8 mouse cellular contexts compared by ENCODE assay signal in genomic region chr11:5877921-5878526, GRCm38 (mm10). TPM values are rescaled to one million over a fixed set of nuclear protein-coding genes. Genes with fewer than 3 reads are reported as not detected.
DNase-seq lines count a peak whose midpoint lies in the region; ATAC-seq and TF ChIP-seq lines count a peak whose summit lies in the region.

Pold2 (minus strand) TSS chr11:5878292.

- peaks cover 18% of the 10 kb centered on the region for H3K4me1 ChIP-seq in heart, embryonic 12.5 days (replicated peaks)
- H3K4me1 ChIP-seq in kidney, postnatal 0 days (replicated peaks; ENCODE audit: insufficient read depth, low read length): peaks cover 10% of the 10 kb centered on the region; the same call in 1 of the 2 replicates
- peaks cover 17% of the 10 kb centered on the region for H3K4me1 ChIP-seq in liver, embryonic 11.5 days (replicated peaks; ENCODE audit: control insufficient read depth, insufficient read depth, low read length)
- peaks cover 13% of the 10 kb centered on the region for H3K4me1 ChIP-seq in stomach, embryonic 14.5 days (ENCODE audit: control insufficient read depth, insufficient read depth, low read length)

- H3K36me3 ChIP-seq in heart, embryonic 12.5 days: peaks cover 37% of the 10 kb centered on the region
- peaks cover 27% of the 10 kb centered on the region for H3K36me3 ChIP-seq in kidney, postnatal 0 days (ENCODE audit: insufficient read depth, low read length)
- peaks cover 26% of the 10 kb centered on the region for H3K36me3 ChIP-seq in liver, embryonic 11.5 days (ENCODE audit: control insufficient read depth, insufficient read depth, low read length)
- H3K36me3 ChIP-seq in stomach, embryonic 14.5 days (ENCODE audit: control insufficient read depth, insufficient read depth, low read length): peaks cover 23% of the 10 kb centered on the region; the same call in 1 of the 2 replicates

- peak; percentile 99 for DNase-seq in CD4-positive helper T cell, adult 2 months (ENCODE audit: low read depth, low spot score)
- DNase-seq in brain, embryonic 18.5 days (ENCODE audit: low read depth, low spot score): peak; percentile 93
- DNase-seq in kidney, postnatal 0 days (ENCODE audit: low spot score): peak; percentile 98
- peak; percentile 95 for DNase-seq in liver, embryonic 11.5 days (ENCODE audit: low spot score)
- peak; percentile 98 for DNase-seq in naive thymus-derived CD4-positive, alpha-beta T cell, adult 2 months (ENCODE audit: low read depth)

- no peaks in the 10 kb centered on the region for H3K9me3 ChIP-seq in heart, embryonic 12.5 days (replicated peaks)
- no peaks in the 10 kb centered on the region for H3K9me3 ChIP-seq in kidney, postnatal 0 days (replicated peaks; ENCODE audit: low read length)
- no peaks in the 10 kb centered on the region for H3K9me3 ChIP-seq in liver, embryonic 11.5 days (ENCODE audit: control insufficient read depth, low read length)
- H3K9me3 ChIP-seq in stomach, embryonic 14.5 days (ENCODE audit: control insufficient read depth, low read depth, low read length): no peaks in the 10 kb centered on the region

- H3K4me3 ChIP-seq in heart, embryonic 12.5 days: peak within 1 kb of the TSS; percentile 71
- peak within 1 kb of the TSS; percentile 62 for H3K4me3 ChIP-seq in kidney, postnatal 0 days (replicated peaks; ENCODE audit: low read depth, low read length)
- peak within 1 kb of the TSS; percentile 69 for H3K4me3 ChIP-seq in liver, embryonic 11.5 days (ENCODE audit: low read depth, low read length)
- H3K4me3 ChIP-seq in stomach, embryonic 14.5 days (ENCODE audit: low read depth, low read length): peak within 1 kb of the TSS; percentile 53

- H3K9ac ChIP-seq in heart, embryonic 12.5 days: peak within 1 kb of the TSS; percentile 79
- peak within 1 kb of the TSS; percentile 69 for H3K9ac ChIP-seq in kidney, postnatal 0 days (ENCODE audit: low read depth, low read length)
- peak within 1 kb of the TSS; percentile 81 for H3K9ac ChIP-seq in liver, embryonic 11.5 days (ENCODE audit: low read depth, low read length)
- peak within 1 kb of the TSS; percentile 58 for H3K9ac ChIP-seq in stomach, embryonic 14.5 days (replicated peaks; ENCODE audit: low read depth, low read length)

- peak; percentile 97 for ATAC-seq in erythroid progenitor cell, adult 5-6 weeks (replicated peaks; ENCODE audit: low FRiP score, poor library complexity, severe bottlenecking)
- ATAC-seq in heart, embryonic 12.5 days (ENCODE audit: insufficient number of reproducible peaks, low FRiP score): peak; percentile 99
- ATAC-seq in kidney, postnatal 0 days (replicated peaks; ENCODE audit: low FRiP score, low read depth): peak; percentile 98
- peak; percentile 98 for ATAC-seq in liver, embryonic 11.5 days (replicated peaks; ENCODE audit: low FRiP score)
- ATAC-seq in stomach, embryonic 14.5 days (ENCODE audit: insufficient number of reproducible peaks, insufficient read depth, low FRiP score, low read depth): peak; percentile 99

- under 1% methylated on average over 52 of the region's 52 CpGs for WGBS in heart, embryonic 12.5 days
- WGBS in kidney, postnatal 0 days: 0% methylated on average over 51 of the region's 52 CpGs
- under 1% methylated on average over 52 of the region's 52 CpGs for WGBS in liver, embryonic 11.5 days
- WGBS in stomach, embryonic 14.5 days: under 1% methylated on average over 52 of the region's 52 CpGs

- peak within 1 kb of the TSS; percentile 73 for H3K4me2 ChIP-seq in heart, embryonic 12.5 days
- H3K4me2 ChIP-seq in kidney, postnatal 0 days (ENCODE audit: low read length): peak within 1 kb of the TSS; percentile 82
- H3K4me2 ChIP-seq in liver, embryonic 11.5 days: peak within 1 kb of the TSS; percentile 81
- peak within 1 kb of the TSS; percentile 75 for H3K4me2 ChIP-seq in stomach, embryonic 14.5 days (replicated peaks; ENCODE audit: low read depth, low read length)

- peak within 1 kb of the TSS; percentile 82 for H3K27ac ChIP-seq in heart, embryonic 12.5 days (ENCODE audit: poor library complexity, severe bottlenecking)
- peak within 1 kb of the TSS; percentile 70 for H3K27ac ChIP-seq in kidney, postnatal 0 days
- peak within 1 kb of the TSS; percentile 59 for H3K27ac ChIP-seq in liver, embryonic 11.5 days (ENCODE audit: low read depth, low read length)
- H3K27ac ChIP-seq in stomach, embryonic 14.5 days (ENCODE audit: low read length): peak within 1 kb of the TSS; percentile 89

- no peaks in the 10 kb centered on the region for H3K27me3 ChIP-seq in heart, embryonic 12.5 days (replicated peaks)
- H3K27me3 ChIP-seq in kidney, postnatal 0 days (ENCODE audit: insufficient read depth, low read length): no peaks in the 10 kb centered on the region
- H3K27me3 ChIP-seq in liver, embryonic 11.5 days (replicated peaks; ENCODE audit: control insufficient read depth, insufficient read depth, low read length): no peaks in the 10 kb centered on the region
- no peaks in the 10 kb centered on the region for H3K27me3 ChIP-seq in stomach, embryonic 14.5 days (ENCODE audit: control insufficient read depth, insufficient read depth, low read length)

- no peak for TF ChIP-seq CTCF in kidney, postnatal 0 days (IDR thresholded peaks at IDR 0.05; ENCODE audit: low read depth)

RNA-seq across cellular contexts. Expression of gene Pold2, which starts in this region (rescaled TPM):
- total RNA-seq in erythroid progenitor cell, adult 5-6 weeks (2015; ENCODE audit: low replicate concordance): 23.1 and 38.2 TPM in 2 replicates
- total RNA-seq in erythroid progenitor cell, adult 5-6 weeks (2017; ENCODE audit: low replicate concordance): 14.4 and 14.9 TPM in 2 replicates
- 102 and 106 TPM in 2 replicates for polyA plus RNA-seq in heart, embryonic 12.5 days (2016; fragmentation: Nextera tagmentation; extraction: Ambion mirVana)
- 74.4 and 82.6 TPM in 2 replicates for polyA plus RNA-seq in kidney, postnatal 0 days (2015; fragmentation: Nextera tagmentation; extraction: Ambion mirVana)
- 151 and 158 TPM in 2 replicates for polyA plus RNA-seq in liver, embryonic 11.5 days (2014; fragmentation: Nextera tagmentation; extraction: Ambion mirVana)
- polyA plus RNA-seq in stomach, embryonic 14.5 days (2014; fragmentation: Nextera tagmentation; extraction: Ambion mirVana): 101 and 112 TPM in 2 replicates

Comparison
In these comparisons a context has a peak if more than half of its experiments do, and no peak if none do; other contexts are left out.
1. Peak in every context shown above with its lines: DNase-seq, ATAC-seq, H3K4me3 ChIP-seq and H3K27ac ChIP-seq.